Mouse (Mus musculus) erythroid progenitor cell, adult 5-6 weeks (primary cell): ENCODE measurements around the gene Prr14. TPM values are rescaled to one million over a fixed set of nuclear protein-coding genes. Genes with fewer than 3 reads are reported as not detected.
"Not testable (repeated sequence)": the region's sequence is repeated elsewhere in the genome, so short reads cannot be mapped to it uniquely, and the experiment has no call there.

ENCODE experiments used
- ATAC-seq: replicated peaks from 2 replicates; pipeline ENCODE4 v1.8.0; 2016; ENCODE audit warnings: moderate number of reproducible peaks, mild to moderate bottlenecking, moderate TSS enrichment, inconsistent platforms; ENCODE audit not compliant: poor library complexity, low FRiP score, severe bottlenecking
- total RNA-seq, 2 experiments: library from RNA; stranded (forward) in 1 of 2; stranded (reverse) in 1 of 2; fragments of 150-400 nt in 1 of 2; fragments of 186-747, 209-891 nt in 1 of 2; gene quantifications; 2 replicates each; pipeline versions ENCODE4 v1.2.3 to v1.2.4; 2015 to 2017; ENCODE audit warnings: low replicate concordance in 2 of 2

Gene Prr14
- total RNA-seq, 2 experiments from 2014 or later, result 31.9 to 172 TPM

- ATAC-seq, result no peak
These were observed 39.0 kb downstream of the Prr14 start for GRCm38 (mm10) chr7:127498407-127498806.

GRCm38 (mm10) chr7:127508291-127508690 is 48.9 kb downstream of the Prr14 start:
- ATAC-seq, result no peak

- ATAC-seq, result not testable (repeated sequence)
These were observed 50.4 kb downstream of the Prr14 start for GRCm38 (mm10) chr7:127509830-127510229.

- ATAC-seq, result no peak
These were observed 51.8 kb downstream of the Prr14 start for GRCm38 (mm10) chr7:127511241-127511640.

- ATAC-seq, result peak; percentile 96
These were observed 52.4 kb downstream of the Prr14 start, which contains the start of gene Srcap for GRCm38 (mm10) chr7:127511808-127512230. Srcap (plus strand) TSS chr7:127511983.

- peak; percentile 82 for ATAC-seq
These were observed 53.0 kb downstream of the Prr14 start for GRCm38 (mm10) chr7:127512231-127513015.

GRCm38 (mm10) chr7:127513016-127513390 is 53.6 kb downstream of the Prr14 start:
- no peak for ATAC-seq

- ATAC-seq, result no peak
These were observed 54.4 kb downstream of the Prr14 start for GRCm38 (mm10) chr7:127513781-127514180.

GRCm38 (mm10) chr7:127515846-127516245 is 56.4 kb downstream of the Prr14 start:
- ATAC-seq, result no peak

- no peak for ATAC-seq
These were observed 56.9 kb downstream of the Prr14 start for GRCm38 (mm10) chr7:127516344-127516743.

- ATAC-seq, result no peak
These were observed 59.9 kb downstream of the Prr14 start, which contains the start of gene Gm42715 for GRCm38 (mm10) chr7:127519284-127519683. Gm42715 (plus strand) TSS chr7:127519584.

Other genes with a start within 250 kb of the Prr14 start
- 2.5 and 2.9 TPM in 2 replicates for gene Zfp553, start 226.6 kb upstream of the Prr14 start, total RNA-seq (2015; ENCODE audit: low replicate concordance)
- gene Zfp553, start 226.6 kb upstream of the Prr14 start, total RNA-seq (2017; ENCODE audit: low replicate concordance), result 0.77 and 10.0 TPM in 2 replicates
- gene Sept1, start 226.5 kb upstream of the Prr14 start, total RNA-seq (2015; ENCODE audit: low replicate concordance), result 36.0 and 65.2 TPM in 2 replicates
- 24.0 and 44.4 TPM in 2 replicates for gene Sept1, start 226.5 kb upstream of the Prr14 start, total RNA-seq (2017; ENCODE audit: low replicate concordance)
- 4.0 TPM in 1 of 2 replicates, not detected in the other for gene Zfp771, start 215.3 kb upstream of the Prr14 start, total RNA-seq (2015; ENCODE audit: low replicate concordance)
- 0.26 TPM in 1 of 2 replicates, not detected in the other for gene Zfp771, start 215.3 kb upstream of the Prr14 start, total RNA-seq (2017; ENCODE audit: low replicate concordance)
- gene Dctpp1, start 198.9 kb upstream of the Prr14 start, total RNA-seq (2015; ENCODE audit: low replicate concordance), result 12.2 and 21.6 TPM in 2 replicates
- 6.2 and 11.1 TPM in 2 replicates for gene Dctpp1, start 198.9 kb upstream of the Prr14 start, total RNA-seq (2017; ENCODE audit: low replicate concordance)
- gene Sephs2, start 185.6 kb upstream of the Prr14 start, total RNA-seq (2015; ENCODE audit: low replicate concordance), result 16.8 and 18.0 TPM in 2 replicates
- 25.8 and 29.0 TPM in 2 replicates for gene Sephs2, start 185.6 kb upstream of the Prr14 start, total RNA-seq (2017; ENCODE audit: low replicate concordance)
- gene Itgal, start 163.4 kb upstream of the Prr14 start, total RNA-seq (2015; ENCODE audit: low replicate concordance), result 14.3 and 18.7 TPM in 2 replicates
- gene Itgal, start 163.4 kb upstream of the Prr14 start, total RNA-seq (2017; ENCODE audit: low replicate concordance), result 2.1 and 3.9 TPM in 2 replicates
- 0.72 TPM in 1 of 2 replicates, not detected in the other for gene Zfp768, start 114.0 kb upstream of the Prr14 start, total RNA-seq (2015; ENCODE audit: low replicate concordance)
- 0.39 and 1.3 TPM in 2 replicates for gene Zfp768, start 114.0 kb upstream of the Prr14 start, total RNA-seq (2017; ENCODE audit: low replicate concordance)
- gene Zfp747, start 83.6 kb upstream of the Prr14 start, total RNA-seq (2015; ENCODE audit: low replicate concordance), result 0.42 TPM in 1 of 2 replicates, not detected in the other
- 2.4 TPM in 1 of 2 replicates, not detected in the other for gene Zfp747, start 83.6 kb upstream of the Prr14 start, total RNA-seq (2017; ENCODE audit: low replicate concordance)
- gene 9130019O22Rik, start 72.4 kb upstream of the Prr14 start, total RNA-seq (2015; ENCODE audit: low replicate concordance), result 1.1 TPM in 1 of 2 replicates, not detected in the other
- gene 9130019O22Rik, start 72.4 kb upstream of the Prr14 start, total RNA-seq (2017; ENCODE audit: low replicate concordance), result 0.26 TPM in 1 of 2 replicates, not detected in the other
- not detected in 2 replicates for gene E430018J23Rik, start 66.0 kb upstream of the Prr14 start, total RNA-seq (2015; ENCODE audit: low replicate concordance)
- not detected in 2 replicates for gene E430018J23Rik, start 66.0 kb upstream of the Prr14 start, total RNA-seq (2017; ENCODE audit: low replicate concordance)
- 1.4 TPM in 1 of 2 replicates, not detected in the other for gene Zfp764, start 52.8 kb upstream of the Prr14 start, total RNA-seq (2015; ENCODE audit: low replicate concordance)
- 1.4 TPM in 1 of 2 replicates, not detected in the other for gene Zfp764, start 52.8 kb upstream of the Prr14 start, total RNA-seq (2017; ENCODE audit: low replicate concordance)
- 5.0 and 20.9 TPM in 2 replicates for gene Zfp688, start 37.5 kb upstream of the Prr14 start, total RNA-seq (2015; ENCODE audit: low replicate concordance)
- gene Zfp688, start 37.5 kb upstream of the Prr14 start, total RNA-seq (2017; ENCODE audit: low replicate concordance), result 5.0 and 6.7 TPM in 2 replicates
- gene Zfp689, start 10.5 kb upstream of the Prr14 start, total RNA-seq (2015; ENCODE audit: low replicate concordance), result 3.2 and 3.8 TPM in 2 replicates
- gene Zfp689, start 10.5 kb upstream of the Prr14 start, total RNA-seq (2017; ENCODE audit: low replicate concordance), result 3.1 and 6.1 TPM in 2 replicates
- gene Fbrs, start 19.6 kb downstream of the Prr14 start, total RNA-seq (2015; ENCODE audit: low replicate concordance), result 103 and 125 TPM in 2 replicates
- 28.1 and 32.7 TPM in 2 replicates for gene Fbrs, start 19.6 kb downstream of the Prr14 start, total RNA-seq (2017; ENCODE audit: low replicate concordance)
- gene Srcap, start 52.4 kb downstream of the Prr14 start, total RNA-seq (2015; ENCODE audit: low replicate concordance), result 80.4 and 99.3 TPM in 2 replicates
- 77.0 and 90.5 TPM in 2 replicates for gene Srcap, start 52.4 kb downstream of the Prr14 start, total RNA-seq (2017; ENCODE audit: low replicate concordance)
- 58.7 and 63.1 TPM in 2 replicates for gene Gm42715, start 60.0 kb downstream of the Prr14 start, total RNA-seq (2015; ENCODE audit: low replicate concordance)
- 25.4 and 45.8 TPM in 2 replicates for gene Gm42715, start 60.0 kb downstream of the Prr14 start, total RNA-seq (2017; ENCODE audit: low replicate concordance)
- 6.5 TPM in 1 of 2 replicates, not detected in the other for gene Tmem265, start 101.8 kb downstream of the Prr14 start, total RNA-seq (2015; ENCODE audit: low replicate concordance)
- 1.3 TPM in 1 of 2 replicates, not detected in the other for gene Tmem265, start 101.8 kb downstream of the Prr14 start, total RNA-seq (2017; ENCODE audit: low replicate concordance)
- gene Phkg2, start 113.7 kb downstream of the Prr14 start, total RNA-seq (2015; ENCODE audit: low replicate concordance), result 58.7 and 76.0 TPM in 2 replicates
- 27.9 and 44.7 TPM in 2 replicates for gene Phkg2, start 113.7 kb downstream of the Prr14 start, total RNA-seq (2017; ENCODE audit: low replicate concordance)
- 21.8 and 32.1 TPM in 2 replicates for gene Ccdc189, start 129.0 kb downstream of the Prr14 start, total RNA-seq (2015; ENCODE audit: low replicate concordance)
- gene Ccdc189, start 129.0 kb downstream of the Prr14 start, total RNA-seq (2017; ENCODE audit: low replicate concordance), result 26.7 and 41.9 TPM in 2 replicates
- gene Rnf40, start 129.2 kb downstream of the Prr14 start, total RNA-seq (2015; ENCODE audit: low replicate concordance), result 22.0 and 49.9 TPM in 2 replicates
- gene Rnf40, start 129.2 kb downstream of the Prr14 start, total RNA-seq (2017; ENCODE audit: low replicate concordance), result 60.3 and 108 TPM in 2 replicates
- gene Zfp629, start 156.2 kb downstream of the Prr14 start, total RNA-seq (2015; ENCODE audit: low replicate concordance), result 2.2 and 5.4 TPM in 2 replicates
- 0.38 and 1.3 TPM in 2 replicates for gene Zfp629, start 156.2 kb downstream of the Prr14 start, total RNA-seq (2017; ENCODE audit: low replicate concordance)
- gene Bcl7c, start 249.3 kb downstream of the Prr14 start, total RNA-seq (2015; ENCODE audit: low replicate concordance), result 4.0 and 9.6 TPM in 2 replicates
- 2.6 and 12.7 TPM in 2 replicates for gene Bcl7c, start 249.3 kb downstream of the Prr14 start, total RNA-seq (2017; ENCODE audit: low replicate concordance)